Mouse (Mus musculus): ENCODE measurements around the gene Tspan14.

DNA sequence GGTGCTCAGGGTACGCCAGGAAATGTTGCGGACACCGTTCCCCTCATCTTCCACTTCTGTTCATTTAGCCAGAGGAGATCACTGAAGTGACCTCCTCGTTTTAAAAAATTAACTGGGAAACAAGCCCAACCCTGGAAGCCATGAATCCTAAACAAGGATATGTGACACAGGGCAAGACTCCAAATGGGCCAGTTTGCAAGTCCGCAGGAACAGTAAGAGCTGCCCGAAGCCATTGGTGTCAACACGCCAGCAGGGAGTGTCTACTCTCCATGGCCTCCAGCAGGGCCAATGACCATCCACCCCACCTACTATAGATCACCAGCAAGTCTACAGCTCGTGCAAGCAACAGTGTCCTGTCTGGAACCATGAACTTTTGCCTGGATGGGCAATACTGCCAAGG, 60.8 kb downstream of the Tspan14 start:
- TF ChIP-seq CTCF (IDR thresholded peaks at IDR 0.05; ENCODE audit: borderline replicate concordance, control insufficient read depth, extremely low read depth, insufficient read depth, low read length, poor library complexity) (no peak), POLR2A (IDR thresholded peaks at IDR 0.05; ENCODE audit: control insufficient read depth, extremely low read depth, insufficient read depth, low read length, poor library complexity) (no peak)
